Mouse (Mus musculus) stomach, embryonic 15.5 days (tissue): ENCODE measurements at regions not wholly inside any gene's neighbourhood (a gene's known extent, or its start where the extent isn't known, plus 50 kb on each side); places are given as distances from the start of the nearest gene placed in this dataset.

ENCODE experiments used
- ATAC-seq: fragments of 200-750 bp; cut with Nextera tagmentation; 2 replicates; pipeline ENCODE4 v1.8.0; 2017; ENCODE audit warnings: low read depth, moderate number of reproducible peaks, moderate TSS enrichment; ENCODE audit not compliant: insufficient read depth, low FRiP score
- H3K27ac ChIP-seq: fragments of 300-500 bp; sonication (generic); 2 replicates; pipeline ENCODE4 v1.5.1; 2015; ENCODE audit warnings: mild to moderate bottlenecking, inconsistent platforms
- H3K27me3 ChIP-seq: fragments of 300-500 bp; sonication (generic); replicated peaks from 2 replicates; pipeline ENCODE4 v1.6.1; 2015; ENCODE audit warnings: inconsistent platforms
- H3K36me3 ChIP-seq: fragments of 300-500 bp; sonication (generic); 2 replicates; pipeline ENCODE4 v1.6.1; 2015; ENCODE audit warnings: inconsistent platforms
- H3K4me1 ChIP-seq: fragments of 300-500 bp; sonication (generic); 2 replicates; pipeline ENCODE4 v1.6.1; 2015; ENCODE audit warnings: inconsistent platforms
- H3K4me2 ChIP-seq: fragments of 300-500 bp; sonication (generic); 2 replicates; pipeline ENCODE4 v1.6.1; 2015; ENCODE audit warnings: mild to moderate bottlenecking, inconsistent platforms
- H3K4me3 ChIP-seq: fragments of 300-500 bp; sonication (generic); replicated peaks from 2 replicates; pipeline ENCODE4 v1.5.1; 2015; ENCODE audit warnings: inconsistent platforms
- H3K9ac ChIP-seq: fragments of 300-500 bp; sonication (generic); 2 replicates; pipeline ENCODE4 v1.6.1; 2015; ENCODE audit warnings: inconsistent platforms
- H3K9me3 ChIP-seq: fragments of 300-500 bp; sonication (generic); 2 replicates; pipeline ENCODE4 v1.6.1; 2016; ENCODE audit warnings: inconsistent platforms
- WGBS: fragments of 180-500 bp; shearing (Covaris S2); methylation state at CpG from one replicate; pipeline ENCODE4 v1.1.7; 2015; 5-methylcytosine and 5-hydroxymethylcytosine counted together

GRCm38 (mm10) chr3:120015376-120015775 lies 231.1 kb upstream of the Ptbp2 start:
- H3K9me3 ChIP-seq = no peaks in the 10 kb centered on the region
- no peaks in the 10 kb centered on the region for H3K4me1 ChIP-seq
- no peak overlapping the region for H3K4me3 ChIP-seq
- H3K27ac ChIP-seq = no peak overlapping the region
- H3K4me2 ChIP-seq = no peak overlapping the region
- no peak overlapping the region for H3K9ac ChIP-seq
- H3K36me3 ChIP-seq = no peaks in the 10 kb centered on the region
- WGBS = 82% methylated on average over 7 of the region's 7 CpGs
- no peaks in the 10 kb centered on the region for H3K27me3 ChIP-seq
- no peak for ATAC-seq

GRCm38 (mm10) chr3:120011861-120012260 lies 227.6 kb upstream of the Ptbp2 start:
- Histone ChIP-seq H3K9me3 (no peaks in the 10 kb centered on the region), H3K36me3 (no peaks in the 10 kb centered on the region), H3K27ac (no peak overlapping the region), H3K27me3 (no peaks in the 10 kb centered on the region), H3K4me3 (no peak overlapping the region), H3K4me2 (no peak overlapping the region), H3K4me1 (no peaks in the 10 kb centered on the region), H3K9ac (no peak overlapping the region)
- 22% methylated on average over 3 of the region's 3 CpGs for WGBS
- ATAC-seq = no peak

DNA sequence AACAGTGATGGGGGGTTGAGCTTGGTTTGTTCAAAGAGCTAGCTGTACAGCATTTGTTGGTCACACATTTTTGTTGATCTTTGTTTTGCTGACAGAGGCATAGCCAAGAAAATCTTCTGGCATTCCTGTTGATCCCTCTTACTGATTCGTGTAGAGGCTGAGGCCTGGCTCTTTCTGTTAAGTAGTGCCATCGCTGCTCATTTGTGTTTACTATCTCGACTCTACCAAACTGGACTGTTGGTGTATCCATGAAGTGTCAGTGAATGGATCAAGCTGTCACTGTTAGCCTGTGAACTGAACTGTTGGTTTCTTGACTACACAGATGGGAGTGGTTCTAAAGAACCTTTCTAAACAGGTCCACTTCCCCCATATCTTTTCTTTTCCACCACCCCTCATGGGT lies 223.8 kb upstream of the Ptbp2 start:
- Histone ChIP-seq H3K27me3 (no peaks in the 10 kb centered on the region), H3K4me1 (no peaks in the 10 kb centered on the region), H3K9ac (no peak overlapping the region), H3K4me2 (no peak overlapping the region), H3K27ac (no peak overlapping the region), H3K4me3 (no peak overlapping the region), H3K9me3 (no peaks in the 10 kb centered on the region), H3K36me3 (no peaks in the 10 kb centered on the region)
- ATAC-seq = no peak
- WGBS = 91% methylated on average over 3 of the region's 3 CpGs

- Histone ChIP-seq H3K27ac (no peak overlapping the region), H3K9ac (no peak overlapping the region), H3K27me3 (no peaks in the 10 kb centered on the region), H3K4me3 (no peak overlapping the region), H3K4me2 (no peak overlapping the region), H3K36me3 (no peaks in the 10 kb centered on the region), H3K9me3 (no peaks in the 10 kb centered on the region), H3K4me1 (no peaks in the 10 kb centered on the region)
- 85% methylated on average over 3 of the region's 3 CpGs for WGBS
- no peak for ATAC-seq
Measured at GRCm38 (mm10) chr3:120004588-120004987, 220.3 kb upstream of the Ptbp2 start.

- H3K9me3 ChIP-seq = no peaks in the 10 kb centered on the region
- H3K4me2 ChIP-seq = no peak overlapping the region
- 56% methylated on average over 5 of the region's 5 CpGs for WGBS
- no peaks in the 10 kb centered on the region for H3K27me3 ChIP-seq
- no peak for ATAC-seq
- no peak overlapping the region for H3K9ac ChIP-seq
- no peak overlapping the region for H3K27ac ChIP-seq
- H3K4me1 ChIP-seq = no peaks in the 10 kb centered on the region
- H3K36me3 ChIP-seq = no peaks in the 10 kb centered on the region
- H3K4me3 ChIP-seq = no peak overlapping the region
Measured at GRCm38 (mm10) chr3:120000281-120000680, 216.0 kb upstream of the Ptbp2 start.

DNA sequence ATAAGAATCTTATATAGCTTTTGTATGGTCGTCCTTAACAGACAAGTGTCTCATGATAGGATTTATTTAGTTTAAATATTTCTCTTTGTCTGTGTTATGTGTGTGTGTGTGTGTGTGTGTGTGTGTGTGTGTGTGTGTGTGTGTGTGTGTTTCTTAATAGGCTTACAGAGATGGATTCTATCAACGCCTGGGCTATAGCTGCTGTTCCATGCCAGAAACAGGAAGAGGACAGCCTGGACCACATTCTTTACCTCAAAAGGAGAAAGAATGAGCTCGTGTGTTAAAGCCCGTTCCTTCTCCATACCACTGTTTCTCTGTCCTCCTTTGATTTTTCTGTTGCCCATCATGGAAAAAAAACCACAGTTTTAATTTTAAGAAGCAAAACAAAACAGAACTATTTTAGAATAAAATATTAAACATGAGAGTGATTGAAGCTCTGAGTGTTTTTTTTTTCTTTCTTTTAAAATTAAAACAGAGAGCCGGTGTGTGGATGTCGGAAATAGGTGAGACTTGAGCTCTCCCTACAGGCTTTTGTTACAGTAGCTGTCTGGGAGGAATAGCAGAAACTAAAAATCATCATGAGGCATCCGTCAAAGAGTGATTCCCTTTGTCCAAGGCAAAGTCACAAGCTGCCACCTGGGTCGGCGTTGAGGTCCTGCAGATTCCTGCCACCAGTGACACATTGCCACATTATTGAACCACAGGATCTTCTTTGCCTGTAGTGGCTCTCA lies 212.2 kb upstream of the Ptbp2 start:
- H3K27ac ChIP-seq = peak overlapping the region; percentile 64; the same call in 1 of the 2 replicates
- WGBS = 55% methylated on average over 9 of the region's 9 CpGs
- ATAC-seq = no peak

GRCm38 (mm10) chr3:119995781-119996180 lies 211.5 kb upstream of the Ptbp2 start:
- Histone ChIP-seq H3K9me3 (no peaks in the 10 kb centered on the region), H3K4me1 (no peaks in the 10 kb centered on the region), H3K9ac (no peak overlapping the region), H3K36me3 (no peaks in the 10 kb centered on the region), H3K27ac (peak overlapping the region; percentile 64), H3K4me3 (no peak overlapping the region), H3K27me3 (no peaks in the 10 kb centered on the region), H3K4me2 (no peak overlapping the region)
- WGBS = 63% methylated on average over 4 of the region's 4 CpGs
- peak; percentile 60; the same call in 1 of the 2 replicates for ATAC-seq

More for the DNA sequence above, 212.2 kb upstream of the Ptbp2 start:
- no peaks in the 10 kb centered on the region for H3K4me1 ChIP-seq
- H3K27me3 ChIP-seq = no peaks in the 10 kb centered on the region
- H3K9me3 ChIP-seq = no peaks in the 10 kb centered on the region
- no peak overlapping the region for H3K4me2 ChIP-seq
- H3K36me3 ChIP-seq = no peaks in the 10 kb centered on the region
- H3K9ac ChIP-seq = no peak overlapping the region
- H3K4me3 ChIP-seq = no peak overlapping the region

DNA sequence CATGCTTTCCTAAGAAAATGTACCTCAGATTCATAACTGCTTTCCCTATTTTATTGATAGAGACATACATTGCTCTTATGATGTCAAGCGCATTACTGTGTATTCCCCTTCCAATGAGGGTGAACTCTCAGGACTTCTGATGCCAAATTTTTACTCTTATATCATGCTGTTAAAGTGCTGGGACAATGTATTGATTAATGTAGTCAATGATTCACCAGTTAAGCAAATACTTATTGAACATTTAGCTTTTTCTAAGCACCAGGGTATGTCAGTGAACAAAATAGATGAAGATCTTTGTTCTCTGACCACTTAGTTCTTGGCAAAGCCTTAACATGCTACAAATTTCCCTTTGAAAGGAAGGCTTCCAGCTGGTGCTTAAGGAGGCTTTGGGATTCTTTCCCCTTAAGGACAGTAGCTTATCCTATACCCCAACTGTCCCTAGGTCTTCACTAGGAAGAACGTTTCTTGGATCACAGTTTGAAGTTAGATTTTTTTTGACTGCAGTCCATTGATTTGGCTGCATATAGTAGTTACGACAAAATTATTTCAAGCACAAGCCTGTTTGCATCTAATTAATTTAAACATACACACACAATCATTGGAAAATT lies 203.1 kb upstream of the Ptbp2 start:
- H3K4me1 ChIP-seq = no peaks in the 10 kb centered on the region
- H3K27ac ChIP-seq = no peak overlapping the region
- no peak overlapping the region for H3K4me2 ChIP-seq
- no peak for ATAC-seq
- H3K9ac ChIP-seq = no peak overlapping the region
- H3K27me3 ChIP-seq = no peaks in the 10 kb centered on the region
- H3K4me3 ChIP-seq = no peak overlapping the region
- no peaks in the 10 kb centered on the region for H3K9me3 ChIP-seq
- no peaks in the 10 kb centered on the region for H3K36me3 ChIP-seq
- WGBS = 57% methylated on average over 3 of the region's 3 CpGs

GRCm38 (mm10) chr3:119977349-119977748 lies 193.1 kb upstream of the Ptbp2 start:
- no peaks in the 10 kb centered on the region for H3K4me1 ChIP-seq
- H3K36me3 ChIP-seq = no peaks in the 10 kb centered on the region
- H3K27me3 ChIP-seq = no peaks in the 10 kb centered on the region
- ATAC-seq = no peak
- H3K27ac ChIP-seq = no peak overlapping the region
- no peaks in the 10 kb centered on the region for H3K9me3 ChIP-seq
- no peak overlapping the region for H3K4me3 ChIP-seq
- WGBS = 92% methylated on average over 1 of the region's 1 CpGs
- no peak overlapping the region for H3K4me2 ChIP-seq
- H3K9ac ChIP-seq = no peak overlapping the region

DNA sequence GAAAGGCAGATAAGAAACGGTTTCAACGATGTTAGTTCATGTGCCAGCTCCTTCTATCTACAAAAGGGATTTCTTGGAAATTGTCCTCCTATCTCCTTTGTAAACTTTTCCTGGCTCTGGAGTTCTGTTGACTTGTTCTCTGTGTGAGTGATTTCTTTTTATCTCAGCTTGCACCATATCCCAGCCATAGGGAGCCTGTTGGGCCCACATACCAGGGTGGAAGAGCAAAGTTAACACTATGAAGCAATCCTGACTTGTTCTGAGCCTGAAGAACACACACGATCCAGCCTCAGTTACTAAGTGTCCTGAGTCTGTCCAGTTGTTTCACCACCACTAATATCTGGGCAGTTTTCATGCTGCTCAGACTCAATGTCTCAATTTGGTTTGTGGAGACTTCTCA lies 192.1 kb upstream of the Ptbp2 start:
- no peaks in the 10 kb centered on the region for H3K27me3 ChIP-seq
- ATAC-seq = no peak
- H3K4me2 ChIP-seq = no peak overlapping the region
- no peaks in the 10 kb centered on the region for H3K4me1 ChIP-seq
- no peaks in the 10 kb centered on the region for H3K9me3 ChIP-seq
- H3K27ac ChIP-seq = no peak overlapping the region
- WGBS = 76% methylated on average over 3 of the region's 3 CpGs
- no peak overlapping the region for H3K9ac ChIP-seq
- H3K36me3 ChIP-seq = no peaks in the 10 kb centered on the region
- H3K4me3 ChIP-seq = no peak overlapping the region

DNA sequence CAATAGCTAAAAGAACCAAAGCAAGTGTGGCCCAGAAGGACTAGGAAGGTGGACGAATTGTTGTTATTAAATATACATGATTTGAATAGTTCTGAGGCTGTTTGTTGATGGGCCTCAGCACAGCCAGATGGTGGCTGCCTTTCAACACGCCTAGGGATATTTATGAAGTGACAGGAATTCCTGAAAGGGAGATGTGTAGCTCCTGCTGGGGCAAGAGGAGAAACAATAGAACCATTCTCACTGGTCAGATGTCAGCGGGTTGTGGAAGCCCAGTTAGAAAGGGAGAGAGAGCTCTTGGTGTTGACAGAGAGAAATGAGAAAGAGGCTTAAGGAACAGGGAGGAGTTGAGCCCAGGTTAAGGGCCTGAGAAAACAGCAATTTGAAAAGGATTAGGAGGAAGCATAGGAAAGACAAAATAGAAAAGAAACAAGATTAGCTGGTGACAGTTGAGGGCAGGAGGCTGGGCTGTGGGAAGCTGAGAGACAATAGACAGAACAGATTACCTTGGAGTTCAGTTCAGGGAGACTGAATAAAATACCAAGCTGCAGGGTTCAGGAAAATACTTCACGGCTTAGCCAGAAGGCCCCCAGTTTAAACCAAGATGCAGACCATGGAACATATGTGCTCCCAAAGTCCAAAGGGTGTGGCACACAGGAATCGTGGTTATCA lies 174.7 kb upstream of the Ptbp2 start:
- no peak overlapping the region for H3K4me2 ChIP-seq
- 31% methylated on average over 5 of the region's 5 CpGs for WGBS
- H3K9ac ChIP-seq = no peak overlapping the region
- no peaks in the 10 kb centered on the region for H3K36me3 ChIP-seq
- H3K27ac ChIP-seq = no peak overlapping the region
- no peaks in the 10 kb centered on the region for H3K4me1 ChIP-seq
- no peak overlapping the region for H3K4me3 ChIP-seq
- no peak for ATAC-seq
- no peaks in the 10 kb centered on the region for H3K27me3 ChIP-seq
- H3K9me3 ChIP-seq = no peaks in the 10 kb centered on the region

DNA sequence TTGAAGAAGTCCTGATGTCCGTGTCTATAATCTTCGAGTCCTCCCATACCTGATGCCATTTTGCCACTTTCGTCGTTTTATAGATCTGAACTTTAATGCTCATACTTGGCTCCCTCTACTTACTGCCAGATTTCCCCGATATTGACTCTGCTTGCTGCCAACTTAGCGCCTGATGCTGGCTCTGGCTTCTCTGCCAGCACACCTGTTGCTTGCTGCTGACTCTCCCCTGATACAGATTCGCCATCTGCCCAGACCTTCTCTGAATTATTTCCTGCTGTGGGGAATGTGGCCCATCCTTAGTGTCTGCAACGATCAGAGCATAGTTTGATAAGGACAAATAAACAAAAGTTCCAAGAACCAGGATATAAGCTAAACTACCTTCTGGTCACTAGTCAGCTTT lies 173.3 kb upstream of the Ptbp2 start:
- no peak for ATAC-seq
- no peaks in the 10 kb centered on the region for H3K4me1 ChIP-seq
- H3K9me3 ChIP-seq = no peaks in the 10 kb centered on the region
- H3K27ac ChIP-seq = no peak overlapping the region
- H3K4me3 ChIP-seq = no peak overlapping the region
- no peak overlapping the region for H3K4me2 ChIP-seq
- WGBS = 79% methylated on average over 8 of the region's 8 CpGs
- no peak overlapping the region for H3K9ac ChIP-seq
- H3K27me3 ChIP-seq = no peaks in the 10 kb centered on the region
- H3K36me3 ChIP-seq = no peaks in the 10 kb centered on the region
